Mouse (Mus musculus) urinary bladder, postnatal 4 days (tissue): Measurements from ENCODE around the gene Pom121l12.

Experiments
- DNase-seq, 2 experiments: peaks; one replicate each; pipeline ENCODE4 v3.0.0; 2021 to 2022; ENCODE audit warnings: low spot score in 2 of 2

Pom121l12 gene

DNA sequence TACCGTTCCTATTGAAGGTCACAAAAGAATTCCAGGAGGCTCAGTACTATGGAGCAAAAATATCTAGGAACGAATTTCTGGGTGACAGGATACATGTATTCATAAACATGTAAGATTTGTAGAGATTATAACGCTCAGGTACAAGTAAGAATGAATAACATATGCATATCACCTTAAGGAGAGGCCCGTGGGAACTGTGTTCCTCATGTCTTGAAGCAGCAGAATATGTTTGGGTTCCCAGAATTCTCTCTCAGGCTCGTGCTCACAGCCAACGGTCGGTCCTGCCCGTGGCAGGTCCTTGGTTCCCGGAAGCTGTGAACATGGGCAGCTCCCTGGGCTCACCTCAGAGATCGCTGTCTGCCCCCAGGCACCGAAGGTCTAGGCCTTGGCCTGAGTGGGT, at the start of gene Pom121l12:
Pom121l12 (plus strand) TSS at position 301 of the 400 bp plus-strand sequence.
- DNase-seq: no peak

DNA sequence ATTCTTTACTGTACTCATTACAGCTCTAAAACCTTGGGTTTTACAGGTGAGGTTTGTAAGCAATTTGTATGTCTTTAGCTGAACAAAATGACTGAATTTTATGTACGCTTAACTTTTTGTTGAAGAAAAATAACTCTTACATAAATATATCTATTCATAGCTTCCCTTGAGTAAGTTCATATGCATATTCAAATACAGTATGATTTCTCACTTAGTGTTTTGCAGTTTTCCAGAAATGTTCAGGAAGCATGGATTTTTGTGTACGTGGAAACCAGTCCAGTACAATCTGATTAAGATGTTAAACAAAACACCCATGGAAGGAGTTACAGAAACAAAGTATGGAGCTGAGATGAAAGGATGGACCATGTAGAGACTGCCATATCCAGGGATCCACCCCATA, 12.8 kb downstream of the Pom121l12 start:
- no peak for DNase-seq
